ENCODE assay signal across 9 mouse cellular contexts in genomic region chr11:97532950-97533582, GRCm38 (mm10). TPM values are rescaled to one million over a fixed set of nuclear protein-coding genes. Genes with fewer than 3 reads are reported as not detected.
DNase-seq lines count a peak whose midpoint lies in the region; ATAC-seq lines count a peak whose summit lies in the region.
"Had no signal": no experiment of that assay in that cellular context is flagged by ENCODE, and none has a peak within 500 bp of the region (broad histone marks: within the 10 kb centered on the region; RNA-seq: fewer than 3 reads in every experiment).

No protein-coding gene starts in this region.

- no peak overlapping the region for H3K27ac ChIP-seq in limb, embryonic 12.5 days

- H3K4me2 ChIP-seq in limb, embryonic 12.5 days, result peak overlapping the region; percentile 89

- DNase-seq in cerebellum, adult 11 months, result peak; percentile 65
- peak; percentile 13 to 61 for DNase-seq in spleen, postnatal 10 days (ENCODE audit: low spot score in 2 of 2)
- no peak for DNase-seq in spleen, postnatal 4 days (ENCODE audit: low spot score in 2 of 2)
- no peak for DNase-seq in testis, postnatal 14 days (ENCODE audit: low spot score)
- DNase-seq in layer of hippocampus, adult 8-10 months (ENCODE audit: low spot score in 2 of 2), result no peak

- peaks cover 73% of the 10 kb centered on the region for H3K27me3 ChIP-seq in limb, embryonic 12.5 days

- 4% methylated on average over 20 of the region's 20 CpGs for WGBS in limb, embryonic 12.5 days

- peak overlapping the region; percentile 34 for H3K4me3 ChIP-seq in limb, embryonic 12.5 days (replicated peaks)

- H3K36me3 ChIP-seq in limb, embryonic 12.5 days, result no peaks in the 10 kb centered on the region

- no peak for ATAC-seq in cerebellum, adult (ENCODE audit: insufficient number of reproducible peaks, low FRiP score, low TSS enrichment)
- ATAC-seq in limb, embryonic 12.5 days (ENCODE audit: insufficient number of reproducible peaks, insufficient read depth, low FRiP score, low TSS enrichment, low read depth), result no peak
- peak; percentile 31; the same call in 1 of the 2 replicates for ATAC-seq in neutrophil, adult 5-6 weeks (ENCODE audit: extremely low read depth, insufficient number of reproducible peaks, low FRiP score, poor library complexity, severe bottlenecking)

- peaks cover 38% of the 10 kb centered on the region for H3K4me1 ChIP-seq in limb, embryonic 12.5 days (replicated peaks)

- H3K9ac ChIP-seq in limb, embryonic 12.5 days (replicated peaks), result no peak overlapping the region

- no peaks in the 10 kb centered on the region for H3K9me3 ChIP-seq in limb, embryonic 12.5 days

RNA-seq across cellular contexts. Expression of gene 4933428G20Rik, which starts 32.9 kb away (rescaled TPM):
- 0.36 and 1.4 TPM in 2 replicates for polyA plus RNA-seq in limb, embryonic 12.5 days (2016; fragmentation: Nextera tagmentation; extraction: Ambion mirVana)
- total RNA-seq in neutrophil, adult 5-6 weeks (2017), result 0.23 TPM in 1 of 2 replicates, not detected in the other
- total RNA-seq in layer of hippocampus, adult 8-10 months (2022), result under 1 TPM in 1 of 4 experiments, not detected in 3; 0.29 TPM
- polyA plus RNA-seq: large intestine, adult 2 months had no signal

RNA-seq across cellular contexts. Expression of gene Srcin1, which starts 42.9 kb away (rescaled TPM):
- 0.27 and 0.79 TPM in 2 replicates for polyA plus RNA-seq in limb, embryonic 12.5 days (2016; fragmentation: Nextera tagmentation; extraction: Ambion mirVana)
- total RNA-seq in neutrophil, adult 5-6 weeks (2017), result 0.12 TPM in 1 of 2 replicates, not detected in the other
- 100 to 1,000 TPM; 212 to 220 (median 217) TPM for total RNA-seq in layer of hippocampus, adult 8-10 months (2022)

Comparison
In these comparisons a context has a peak if more than half of its experiments do, and no peak if none do; other contexts are left out.
1. DNase-seq: peak in cerebellum, adult 11 months (single experiment) and spleen, postnatal 10 days (2 of 2); none in spleen, postnatal 4 days (0 of 2), testis, postnatal 14 days (single experiment) and layer of hippocampus, adult 8-10 months (0 of 2).
2. RNA of gene Srcin1, which starts 42.9 kb away (total RNA-seq): 212 to 220 TPM in layer of hippocampus, adult 8-10 months; 0.12 TPM in neutrophil, adult 5-6 weeks; every median in the first group is over 100 times any median in the second.